Comparison of ENCODE assay signal across 8 mouse cellular contexts in genomic region chr6:13870289-13870741, GRCm38 (mm10). TPM values are rescaled to one million over a fixed set of nuclear protein-coding genes. Genes with fewer than 3 reads are reported as not detected.
A peak's percentile ranks its signal among the peaks of the same experiment; 100 is the strongest.
DNase-seq lines count a peak whose midpoint lies in the region; ATAC-seq and TF ChIP-seq lines count a peak whose summit lies in the region.

No protein-coding gene starts in this region.

- 28% methylated on average over 12 of the region's 12 CpGs for WGBS in forebrain, embryonic 12.5 days
- 39% methylated on average over 12 of the region's 12 CpGs for WGBS in kidney, embryonic 15.5 days
- WGBS in midbrain, embryonic 13.5 days, result 20% methylated on average over 12 of the region's 12 CpGs

- H3K27me3 ChIP-seq in forebrain, embryonic 12.5 days, result no peaks in the 10 kb centered on the region
- no peaks in the 10 kb centered on the region for H3K27me3 ChIP-seq in kidney, embryonic 15.5 days
- H3K27me3 ChIP-seq in midbrain, embryonic 13.5 days, result no peaks in the 10 kb centered on the region

- no peak for TF ChIP-seq POLR2A in bone marrow macrophage, adult 2 months (IDR thresholded peaks at IDR 0.05; ENCODE audit: borderline replicate concordance, low read depth, low read length)

- H3K9me3 ChIP-seq in forebrain, embryonic 12.5 days, result no peaks in the 10 kb centered on the region
- H3K9me3 ChIP-seq in kidney, embryonic 15.5 days (replicated peaks), result no peaks in the 10 kb centered on the region
- H3K9me3 ChIP-seq in midbrain, embryonic 13.5 days, result no peaks in the 10 kb centered on the region

- peak overlapping the region; percentile 46; the same call in 1 of the 2 replicates for H3K9ac ChIP-seq in forebrain, embryonic 12.5 days
- H3K9ac ChIP-seq in kidney, embryonic 15.5 days, result 0 out of 2 replicates have a peak overlapping the region, but pooled peaks have one; percentile 29
- peak overlapping the region; percentile 61; the same call in 1 of the 2 replicates for H3K9ac ChIP-seq in midbrain, embryonic 13.5 days (replicated peaks)

- peak overlapping the region; percentile 52 for H3K4me2 ChIP-seq in forebrain, embryonic 12.5 days
- H3K4me2 ChIP-seq in kidney, embryonic 15.5 days, result peak overlapping the region; percentile 61
- peak overlapping the region; percentile 66 for H3K4me2 ChIP-seq in midbrain, embryonic 13.5 days (replicated peaks)

- intact Hi-C loops in left cerebral cortex, postnatal 4 days (cut with DNase I), result no loop called here

- ATAC-seq in forebrain, embryonic 12.5 days (ENCODE audit: low FRiP score), result peak; percentile 28; the same call in 1 of the 2 replicates
- ATAC-seq in kidney, embryonic 15.5 days (replicated peaks; ENCODE audit: low FRiP score), result no peak
- ATAC-seq in midbrain, embryonic 13.5 days, result peak; percentile 32; the same call in 1 of the 2 replicates
- no peak for ATAC-seq in inflammation-experienced regulatory T-cells, adult 6 months

- peak overlapping the region; percentile 93 for H3K27ac ChIP-seq in bone marrow macrophage, adult 2 months (ENCODE audit: insufficient read depth, low read depth, low read length)
- H3K27ac ChIP-seq in forebrain, embryonic 12.5 days, result 0 out of 2 replicates have a peak overlapping the region, but pooled peaks have one; percentile 42
- no peak overlapping the region for H3K27ac ChIP-seq in kidney, embryonic 15.5 days
- H3K27ac ChIP-seq in midbrain, embryonic 13.5 days, result no peak overlapping the region

- peak; percentile 6 for DNase-seq in left cerebral cortex, postnatal 4 days
- DNase-seq in left cerebral cortex, adult 8-10 months (ENCODE audit: low spot score in 2 of 2), result no peak
- no peak for DNase-seq in left cerebral cortex, adult 11 months (ENCODE audit: low spot score)

- H3K4me1 ChIP-seq in bone marrow macrophage, adult 2 months (ENCODE audit: control insufficient read depth, insufficient read depth, low read length), result peaks cover 11% of the 10 kb centered on the region
- peaks cover 6% of the 10 kb centered on the region for H3K4me1 ChIP-seq in forebrain, embryonic 12.5 days
- H3K4me1 ChIP-seq in kidney, embryonic 15.5 days, result peaks cover 10% of the 10 kb centered on the region; the same call in 1 of the 2 replicates
- peaks cover 7% of the 10 kb centered on the region for H3K4me1 ChIP-seq in midbrain, embryonic 13.5 days (replicated peaks)

- H3K36me3 ChIP-seq in forebrain, embryonic 12.5 days (replicated peaks), result no peaks in the 10 kb centered on the region
- peaks cover 6% of the 10 kb centered on the region; the same call in 1 of the 2 replicates for H3K36me3 ChIP-seq in kidney, embryonic 15.5 days
- H3K36me3 ChIP-seq in midbrain, embryonic 13.5 days, result no peaks in the 10 kb centered on the region

- TF ChIP-seq CTCF in bone marrow macrophage, adult 2 months (IDR thresholded peaks at IDR 0.05; ENCODE audit: low read depth, low read length), result no peak

- H3K4me3 ChIP-seq in bone marrow macrophage, adult 2 months (ENCODE audit: insufficient read depth, low read length), result peak overlapping the region; percentile 94
- H3K4me3 ChIP-seq in forebrain, embryonic 12.5 days (replicated peaks), result peak overlapping the region; percentile 28
- peak overlapping the region; percentile 62 for H3K4me3 ChIP-seq in kidney, embryonic 15.5 days (replicated peaks)
- H3K4me3 ChIP-seq in midbrain, embryonic 13.5 days (replicated peaks), result peak overlapping the region; percentile 64

RNA-seq across cellular contexts. Expression of gene 2610001J05Rik, which starts 1.0 kb away (rescaled TPM):
- total RNA-seq in left cerebral cortex, postnatal 4 days (2021), result 10 to 100 TPM; 56.7 to 62.7 TPM
- total RNA-seq in left cerebral cortex, adult 8-10 months (2022), result 10 to 100 TPM; 34.0 to 36.7 (median 35.2) TPM
- 152 and 158 TPM in 2 replicates for polyA plus RNA-seq in bone marrow macrophage, adult 2 months (2012; ENCODE audit: insufficient read depth, insufficient read length, missing spikeins)
- 93.7 and 97.0 TPM in 2 replicates for polyA plus RNA-seq in forebrain, embryonic 12.5 days (2016; fragmentation: Nextera tagmentation; extraction: Ambion mirVana)
- polyA plus RNA-seq in kidney, embryonic 15.5 days (2015; fragmentation: Nextera tagmentation; extraction: Ambion mirVana), result 99.1 and 104 TPM in 2 replicates
- 92.0 and 92.6 TPM in 2 replicates for polyA plus RNA-seq in midbrain, embryonic 13.5 days (2015; fragmentation: Nextera tagmentation; extraction: Ambion mirVana)
- polyA plus RNA-seq in inflammation-experienced regulatory T-cells, adult 6 months (2017; shearing (Covaris generic)), result 100 to 1,000 TPM in 2 of 3 experiments, 10 to 100 TPM in 1; 81.5 to 107 (median 104) TPM

RNA-seq across cellular contexts. Expression of gene Gpr85, which starts 30.6 kb away (rescaled TPM):
- 100 to 1,000 TPM; 122 to 129 TPM for total RNA-seq in left cerebral cortex, postnatal 4 days (2021)
- 10 to 100 TPM; 34.9 to 37.0 (median 35.9) TPM for total RNA-seq in left cerebral cortex, adult 8-10 months (2022)
- 6.7 and 9.7 TPM in 2 replicates for polyA plus RNA-seq in bone marrow macrophage, adult 2 months (2012; ENCODE audit: insufficient read depth, insufficient read length, missing spikeins)
- 33.5 and 35.8 TPM in 2 replicates for polyA plus RNA-seq in forebrain, embryonic 12.5 days (2016; fragmentation: Nextera tagmentation; extraction: Ambion mirVana)
- 1.5 and 2.7 TPM in 2 replicates for polyA plus RNA-seq in kidney, embryonic 15.5 days (2015; fragmentation: Nextera tagmentation; extraction: Ambion mirVana)
- 79.9 and 87.6 TPM in 2 replicates for polyA plus RNA-seq in midbrain, embryonic 13.5 days (2015; fragmentation: Nextera tagmentation; extraction: Ambion mirVana)
- not detected for polyA plus RNA-seq in inflammation-experienced regulatory T-cells, adult 6 months (2017; shearing (Covaris generic))

Comparison
In these comparisons a context has a peak if more than half of its experiments do, and no peak if none do; other contexts are left out.
1. H3K27ac ChIP-seq: peak in bone marrow macrophage, adult 2 months (single experiment) and forebrain, embryonic 12.5 days (single experiment); none in kidney, embryonic 15.5 days (single experiment) and midbrain, embryonic 13.5 days (single experiment).
2. H3K4me3 ChIP-seq: peak in every context shown above with its lines; median percentile 94 in bone marrow macrophage, adult 2 months; 64 in midbrain, embryonic 13.5 days; 62 in kidney, embryonic 15.5 days; 28 in forebrain, embryonic 12.5 days.
3. ATAC-seq: peak in forebrain, embryonic 12.5 days (single experiment) and midbrain, embryonic 13.5 days (single experiment); none in kidney, embryonic 15.5 days (single experiment) and inflammation-experienced regulatory T-cells, adult 6 months (single experiment).
4. Peak in every context shown above with its lines, with median percentiles within 50 percentile points of each other: H3K4me2 ChIP-seq and H3K9ac ChIP-seq.